7 mouse cellular contexts compared by ENCODE assay signal in genomic region chr7:4899649-4900522, GRCm38 (mm10). TPM values are rescaled to one million over a fixed set of nuclear protein-coding genes. Genes with fewer than 3 reads are reported as not detected.
DNase-seq lines count a peak whose midpoint lies in the region; ATAC-seq and TF ChIP-seq lines count a peak whose summit lies in the region.

No protein-coding gene starts in this region.

- H3K4me2 ChIP-seq in embryonic facial prominence, embryonic 13.5 days: peak overlapping the region; percentile 56
- H3K4me2 ChIP-seq in liver, embryonic 13.5 days: peak overlapping the region; percentile 72
- H3K4me2 ChIP-seq in neural tube, embryonic 15.5 days: peak overlapping the region; percentile 62

- no peaks in the 10 kb centered on the region for H3K4me1 ChIP-seq in spleen, adult 2 months (ENCODE audit: control insufficient read depth, insufficient read depth, insufficient read length)
- H3K4me1 ChIP-seq in embryonic facial prominence, embryonic 13.5 days: peaks cover 8% of the 10 kb centered on the region
- peaks cover 22% of the 10 kb centered on the region for H3K4me1 ChIP-seq in liver, embryonic 13.5 days (replicated peaks)
- peaks cover 20% of the 10 kb centered on the region for H3K4me1 ChIP-seq in neural tube, embryonic 15.5 days

- H3K9ac ChIP-seq in embryonic facial prominence, embryonic 13.5 days: peak overlapping the region; percentile 46
- peak overlapping the region; percentile 64 for H3K9ac ChIP-seq in liver, embryonic 13.5 days
- H3K9ac ChIP-seq in neural tube, embryonic 15.5 days (replicated peaks): peak overlapping the region; percentile 29

- intact Hi-C loops in heart, postnatal 36 days (cut with DNase I): no loop called here

- H3K36me3 ChIP-seq in spleen, adult 2 months (ENCODE audit: control insufficient read depth, insufficient read depth, low read length): no peaks in the 10 kb centered on the region
- no peaks in the 10 kb centered on the region for H3K36me3 ChIP-seq in embryonic facial prominence, embryonic 13.5 days
- no peaks in the 10 kb centered on the region for H3K36me3 ChIP-seq in liver, embryonic 13.5 days
- H3K36me3 ChIP-seq in neural tube, embryonic 15.5 days: no peaks in the 10 kb centered on the region

- DNase-seq in spleen, adult 2 months (ENCODE audit: low read depth in 1 of 2, low spot score in 2 of 2): no peak
- no peak for DNase-seq in spleen, postnatal 14 days (ENCODE audit: low spot score in 2 of 2)
- peak; percentile 32 to 53 for DNase-seq in heart, postnatal 36 days
- DNase-seq in liver, embryonic 13.5 days: no peak
- no peak for DNase-seq in layer of hippocampus, postnatal 25 days (ENCODE audit: extremely low spot score in 1 of 2, low spot score in 1 of 2)

- no peak overlapping the region for H3K27ac ChIP-seq in spleen, adult 2 months (ENCODE audit: insufficient read depth, low read length)
- no peak overlapping the region for H3K27ac ChIP-seq in embryonic facial prominence, embryonic 13.5 days
- peak overlapping the region; percentile 64 for H3K27ac ChIP-seq in liver, embryonic 13.5 days
- peak overlapping the region; percentile 65 for H3K27ac ChIP-seq in neural tube, embryonic 15.5 days (replicated peaks)

- H3K9me3 ChIP-seq in embryonic facial prominence, embryonic 13.5 days: peaks cover 4% of the 10 kb centered on the region; the same call in 1 of the 2 replicates
- H3K9me3 ChIP-seq in liver, embryonic 13.5 days (replicated peaks): 0 out of 2 replicates have a peak, but pooled peaks cover 2% of the 10 kb centered on the region
- H3K9me3 ChIP-seq in neural tube, embryonic 15.5 days (replicated peaks): no peaks in the 10 kb centered on the region

- H3K27me3 ChIP-seq in spleen, adult 2 months (ENCODE audit: control insufficient read depth, insufficient read depth, low read length): no peaks in the 10 kb centered on the region; the same call in 1 of the 2 replicates
- peaks cover 29% of the 10 kb centered on the region for H3K27me3 ChIP-seq in embryonic facial prominence, embryonic 13.5 days
- no peaks in the 10 kb centered on the region for H3K27me3 ChIP-seq in liver, embryonic 13.5 days
- no peaks in the 10 kb centered on the region for H3K27me3 ChIP-seq in neural tube, embryonic 15.5 days (replicated peaks)

- H3K4me3 ChIP-seq in spleen, adult 2 months (ENCODE audit: extremely low read depth, insufficient read depth, insufficient read length): peak overlapping the region; percentile 20; the same call in 1 of the 2 replicates
- H3K4me3 ChIP-seq in embryonic facial prominence, embryonic 13.5 days: peak overlapping the region; percentile 28
- H3K4me3 ChIP-seq in liver, embryonic 13.5 days (replicated peaks): peak overlapping the region; percentile 50
- H3K4me3 ChIP-seq in neural tube, embryonic 15.5 days (replicated peaks): peak overlapping the region; percentile 38

- TF ChIP-seq POLR2A in spleen, adult 2 months (IDR thresholded peaks at IDR 0.05; ENCODE audit: low read depth, low read length): no peak

- TF ChIP-seq CTCF in spleen, adult 2 months (IDR thresholded peaks at IDR 0.05; ENCODE audit: extremely low read depth, insufficient read depth, insufficient read length, insufficient replicate concordance): no peak

- 11% methylated on average over 19 of the region's 19 CpGs for WGBS in spleen, adult 2 months
- 5% methylated on average over 19 of the region's 19 CpGs for WGBS in embryonic facial prominence, embryonic 13.5 days
- 6% methylated on average over 19 of the region's 19 CpGs for WGBS in liver, embryonic 13.5 days (ENCODE audit: insufficient replicate concordance)
- 10% methylated on average over 19 of the region's 19 CpGs for WGBS in neural tube, embryonic 15.5 days

- ATAC-seq in embryonic facial prominence, embryonic 13.5 days (ENCODE audit: insufficient number of reproducible peaks, insufficient read depth, low FRiP score, low TSS enrichment, low read depth): no peak
- peak; percentile 82 for ATAC-seq in liver, embryonic 13.5 days (ENCODE audit: low read depth)
- peak; percentile 84 for ATAC-seq in neural tube, embryonic 15.5 days (ENCODE audit: low FRiP score)

RNA-seq across cellular contexts. Expression of gene Gm36210, which starts 6.4 kb away (rescaled TPM):
- 0.08 TPM in 1 of 2 replicates, not detected in the other for polyA plus RNA-seq in spleen, adult 2 months (2012; rRNA removed)
- 0.15 TPM in 1 of 2 replicates, not detected in the other for polyA plus RNA-seq in embryonic facial prominence, embryonic 13.5 days (2015; fragmentation: Nextera tagmentation; extraction: Ambion mirVana)
- not detected for total RNA-seq in heart, postnatal 36 days (2021)
- 0.07 TPM in 1 of 2 replicates, not detected in the other for polyA plus RNA-seq in liver, embryonic 13.5 days (2015; fragmentation: Nextera tagmentation; extraction: Ambion mirVana)
- 0.23 and 0.37 TPM in 2 replicates for polyA plus RNA-seq in neural tube, embryonic 15.5 days (2015; fragmentation: Nextera tagmentation; extraction: Ambion mirVana)
- under 1 TPM; 0.27 to 0.38 TPM for total RNA-seq in layer of hippocampus, postnatal 25 days (2021)

RNA-seq across cellular contexts. Expression of gene Zfp628, which starts 15.1 kb away (rescaled TPM):
- 19.2 and 26.9 TPM in 2 replicates for polyA plus RNA-seq in spleen, adult 2 months (2012; rRNA removed)
- 4.3 and 4.8 TPM in 2 replicates for polyA plus RNA-seq in embryonic facial prominence, embryonic 13.5 days (2015; fragmentation: Nextera tagmentation; extraction: Ambion mirVana)
- total RNA-seq in heart, postnatal 36 days (2021): 1 to 10 TPM; 7.2 to 9.2 TPM
- polyA plus RNA-seq in liver, embryonic 13.5 days (2015; fragmentation: Nextera tagmentation; extraction: Ambion mirVana): 1.4 and 1.6 TPM in 2 replicates
- polyA plus RNA-seq in neural tube, embryonic 15.5 days (2015; fragmentation: Nextera tagmentation; extraction: Ambion mirVana): 3.1 and 4.0 TPM in 2 replicates
- 10 to 100 TPM; 13.4 to 14.3 TPM for total RNA-seq in layer of hippocampus, postnatal 25 days (2021)

RNA-seq across cellular contexts. Expression of gene Nat14, which starts 21.9 kb away (rescaled TPM):
- polyA plus RNA-seq in spleen, adult 2 months (2012; rRNA removed): 2.8 and 3.2 TPM in 2 replicates
- polyA plus RNA-seq in embryonic facial prominence, embryonic 13.5 days (2015; fragmentation: Nextera tagmentation; extraction: Ambion mirVana): 3.3 and 4.6 TPM in 2 replicates
- 1 to 10 TPM; 4.3 to 5.1 TPM for total RNA-seq in heart, postnatal 36 days (2021)
- polyA plus RNA-seq in liver, embryonic 13.5 days (2015; fragmentation: Nextera tagmentation; extraction: Ambion mirVana): 0.57 and 0.67 TPM in 2 replicates
- 30.8 and 36.3 TPM in 2 replicates for polyA plus RNA-seq in neural tube, embryonic 15.5 days (2015; fragmentation: Nextera tagmentation; extraction: Ambion mirVana)
- 100 to 1,000 TPM; 109 to 112 TPM for total RNA-seq in layer of hippocampus, postnatal 25 days (2021)

RNA-seq across cellular contexts. Expression of gene Isoc2a, which starts 22.9 kb away (rescaled TPM):
- 14.5 and 15.3 TPM in 2 replicates for polyA plus RNA-seq in spleen, adult 2 months (2012; rRNA removed)
- polyA plus RNA-seq in embryonic facial prominence, embryonic 13.5 days (2015; fragmentation: Nextera tagmentation; extraction: Ambion mirVana): 1.3 TPM in 2 replicates
- total RNA-seq in heart, postnatal 36 days (2021): 10 to 100 TPM; 45.4 to 48.8 TPM
- 0.45 and 0.52 TPM in 2 replicates for polyA plus RNA-seq in liver, embryonic 13.5 days (2015; fragmentation: Nextera tagmentation; extraction: Ambion mirVana)
- 0.51 and 0.79 TPM in 2 replicates for polyA plus RNA-seq in neural tube, embryonic 15.5 days (2015; fragmentation: Nextera tagmentation; extraction: Ambion mirVana)
- total RNA-seq in layer of hippocampus, postnatal 25 days (2021): 10 to 100 TPM; 11.2 to 12.4 TPM

RNA-seq across cellular contexts. Expression of gene Ssc5d, which starts 25.7 kb away (rescaled TPM):
- polyA plus RNA-seq in spleen, adult 2 months (2012; rRNA removed): 1.7 and 1.8 TPM in 2 replicates
- 0.51 and 0.62 TPM in 2 replicates for polyA plus RNA-seq in embryonic facial prominence, embryonic 13.5 days (2015; fragmentation: Nextera tagmentation; extraction: Ambion mirVana)
- total RNA-seq in heart, postnatal 36 days (2021): 1 to 10 TPM; 3.9 to 4.1 TPM
- 0.03 and 0.09 TPM in 2 replicates for polyA plus RNA-seq in liver, embryonic 13.5 days (2015; fragmentation: Nextera tagmentation; extraction: Ambion mirVana)
- 1.00 and 1.8 TPM in 2 replicates for polyA plus RNA-seq in neural tube, embryonic 15.5 days (2015; fragmentation: Nextera tagmentation; extraction: Ambion mirVana)
- 1 to 10 TPM; 1.4 to 2.3 TPM for total RNA-seq in layer of hippocampus, postnatal 25 days (2021)

Comparison
In these comparisons a context has a peak if more than half of its experiments do, and no peak if none do; other contexts are left out.
1. DNase-seq: peak in heart, postnatal 36 days (2 of 2); none in spleen, adult 2 months (0 of 2), spleen, postnatal 14 days (0 of 2), liver, embryonic 13.5 days (single experiment) and layer of hippocampus, postnatal 25 days (0 of 2).
2. H3K27ac ChIP-seq: peak in liver, embryonic 13.5 days (single experiment) and neural tube, embryonic 15.5 days (single experiment); none in spleen, adult 2 months (single experiment) and embryonic facial prominence, embryonic 13.5 days (single experiment).
3. Peak in every context shown above with its lines, with median percentiles within 50 percentile points of each other: H3K4me3 ChIP-seq, H3K4me2 ChIP-seq and H3K9ac ChIP-seq.